Mouse (Mus musculus) natural killer cell, adult 2 months (primary cell): ENCODE data around the gene Sema5a.

ENCODE experiments used
- DNase-seq, 2 experiments: peaks; one replicate each; pipeline ENCODE4 v3.0.0; 2022; ENCODE audit warnings: low spot score in 2 of 2

Gene Sema5a

GRCm38 (mm10) chr15:32543181-32543580 lies 298.6 kb downstream of the Sema5a start:
- no peak for DNase-seq

- DNase-seq, result no peak
These were observed 300.8 kb downstream of the Sema5a start for GRCm38 (mm10) chr15:32545455-32545854.

GRCm38 (mm10) chr15:32546746-32547145 lies 302.1 kb downstream of the Sema5a start:
- no peak for DNase-seq

GRCm38 (mm10) chr15:32558925-32559324 lies 314.3 kb downstream of the Sema5a start:
- DNase-seq, result no peak

DNA sequence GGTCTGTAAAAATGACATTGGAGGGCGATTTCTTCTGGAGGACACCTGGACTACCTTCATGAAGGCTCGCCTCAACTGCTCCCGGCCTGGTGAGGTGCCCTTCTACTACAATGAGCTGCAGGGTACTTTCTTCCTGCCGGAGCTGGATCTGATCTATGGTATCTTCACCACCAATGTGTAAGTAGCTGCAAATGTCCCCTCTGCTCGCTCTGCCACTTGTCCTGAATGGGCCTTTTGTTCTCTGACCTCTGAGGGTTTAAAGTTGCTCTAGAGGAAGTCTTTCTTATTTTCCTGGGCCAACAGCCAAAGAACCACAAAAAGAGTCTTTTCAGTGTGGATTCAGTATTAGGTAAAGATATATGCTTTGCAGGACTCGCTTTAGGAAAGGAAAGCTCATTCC lies 318.0 kb downstream of the Sema5a start:
- DNase-seq, result no peak

DNA sequence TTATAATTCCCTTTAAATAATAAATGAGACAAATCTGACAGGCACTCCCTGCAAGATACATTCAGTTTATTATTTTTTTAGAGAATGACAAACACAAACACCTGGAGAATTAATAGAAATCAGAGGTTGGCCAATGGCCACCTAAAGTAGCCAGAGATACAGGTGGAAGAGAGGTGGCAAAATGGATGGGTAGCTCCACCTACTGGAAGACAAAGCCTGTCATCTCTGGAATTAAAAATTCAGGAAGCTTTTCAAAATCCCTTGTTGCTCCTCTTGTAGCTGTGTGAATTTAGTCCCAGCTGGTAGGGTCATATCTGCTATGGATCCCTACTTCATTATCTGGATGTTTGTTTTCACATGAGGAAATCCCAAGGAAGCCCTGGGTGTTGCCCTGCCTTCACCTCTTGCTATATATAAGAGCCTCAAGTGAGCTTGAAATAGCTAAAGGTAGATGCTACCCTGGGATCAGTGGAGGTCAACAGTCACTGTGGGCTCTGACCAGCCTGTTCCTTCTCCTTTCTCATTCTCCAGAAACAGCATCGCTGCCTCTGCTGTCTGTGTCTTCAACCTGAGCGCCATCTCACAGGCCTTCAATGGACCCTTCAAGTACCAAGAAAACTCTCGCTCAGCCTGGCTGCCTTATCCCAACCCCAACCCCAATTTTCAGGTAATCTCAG lies 323.7 kb downstream of the Sema5a start:
- no peak for DNase-seq

DNA sequence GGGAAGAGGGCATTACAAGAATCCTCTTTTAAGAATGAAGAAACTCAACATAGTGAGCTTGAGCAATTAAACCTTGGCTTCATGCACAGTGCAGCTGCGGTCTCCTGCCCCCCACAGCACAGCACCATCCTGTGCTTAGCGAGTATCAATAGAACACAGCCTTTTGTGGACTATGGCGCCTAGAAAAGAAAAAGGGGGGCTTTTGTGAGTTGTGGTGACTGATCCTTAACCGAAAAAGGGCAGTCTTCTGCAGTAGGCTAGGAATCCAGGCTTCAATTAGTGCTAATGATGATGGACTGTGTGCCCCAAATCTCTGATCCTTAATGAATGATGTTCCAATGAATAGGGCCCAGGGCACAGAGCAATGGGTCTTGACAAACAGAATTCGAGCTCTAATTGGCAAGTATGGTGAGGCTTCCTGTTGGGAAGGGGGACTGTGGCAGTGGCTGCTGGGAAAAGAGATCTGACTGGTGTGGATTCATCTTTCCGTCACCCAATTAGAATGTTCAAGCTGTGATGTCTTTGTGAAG lies 324.3 kb downstream of the Sema5a start:
- no peak for DNase-seq

DNA sequence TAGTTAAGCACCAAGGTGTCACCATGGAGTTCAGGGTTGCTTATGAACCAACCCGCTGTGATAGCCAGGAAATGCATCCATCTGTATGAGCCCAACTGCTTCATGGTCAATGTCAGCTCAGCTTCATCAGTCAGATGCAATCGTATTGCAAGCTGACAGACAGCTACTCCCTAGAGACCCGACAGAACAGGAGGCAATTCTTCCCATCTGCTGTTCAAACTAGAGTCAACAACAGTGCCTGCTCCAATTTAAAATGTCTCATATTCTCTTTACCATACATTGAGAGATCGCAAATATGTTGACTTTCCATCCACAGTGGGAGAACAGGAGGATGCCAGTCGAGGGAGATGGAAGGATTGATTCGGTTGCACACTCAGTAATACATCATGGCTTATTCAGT lies 329.7 kb downstream of the Sema5a start:
- no peak for DNase-seq

DNA sequence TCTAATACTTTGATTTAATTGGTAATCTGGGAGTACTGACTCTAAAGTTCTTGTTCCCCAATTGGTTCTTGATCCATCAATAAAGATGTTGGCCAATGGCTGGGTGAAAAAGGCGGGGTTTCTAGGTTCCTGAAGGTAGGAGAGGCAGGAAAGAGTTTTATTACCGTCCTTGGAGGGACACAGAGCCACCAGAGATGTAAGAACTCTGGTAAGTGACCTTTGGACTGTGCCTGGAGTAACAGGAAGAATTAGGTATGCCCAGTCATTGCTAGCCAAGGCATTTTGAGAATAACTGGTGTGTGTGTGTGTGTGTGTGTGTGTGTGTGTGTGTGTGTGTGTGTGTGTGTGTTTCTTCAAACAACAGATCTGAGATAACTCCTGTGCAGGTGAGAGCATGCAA lies 330.6 kb downstream of the Sema5a start:
- DNase-seq, result no peak

- no peak for DNase-seq
These were observed 334.7 kb downstream of the Sema5a start for GRCm38 (mm10) chr15:32579351-32579750.

GRCm38 (mm10) chr15:32590641-32591040 lies 346.0 kb downstream of the Sema5a start:
- DNase-seq, result no peak

DNA sequence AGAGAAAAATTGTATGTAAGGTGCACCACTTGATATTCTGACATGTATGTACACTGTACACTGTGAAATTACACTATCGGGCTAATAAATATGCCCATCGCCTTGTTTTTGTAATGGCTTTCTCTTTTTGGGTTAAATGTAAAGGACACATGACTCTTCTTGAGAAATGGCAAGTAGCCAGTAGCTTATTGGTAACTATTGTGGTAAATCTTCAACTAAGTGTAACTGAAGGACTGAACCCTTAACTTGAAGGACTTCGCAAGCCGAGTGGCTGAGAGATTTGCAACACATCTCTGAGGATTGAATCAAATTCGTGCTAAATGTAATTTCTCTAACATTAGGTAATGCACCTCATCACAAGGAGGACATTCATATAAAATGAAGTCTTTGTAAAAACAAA lies 349.1 kb downstream of the Sema5a start:
- no peak for DNase-seq

- no peak for DNase-seq
These were observed 352.0 kb downstream of the Sema5a start for GRCm38 (mm10) chr15:32596574-32596973.

DNA sequence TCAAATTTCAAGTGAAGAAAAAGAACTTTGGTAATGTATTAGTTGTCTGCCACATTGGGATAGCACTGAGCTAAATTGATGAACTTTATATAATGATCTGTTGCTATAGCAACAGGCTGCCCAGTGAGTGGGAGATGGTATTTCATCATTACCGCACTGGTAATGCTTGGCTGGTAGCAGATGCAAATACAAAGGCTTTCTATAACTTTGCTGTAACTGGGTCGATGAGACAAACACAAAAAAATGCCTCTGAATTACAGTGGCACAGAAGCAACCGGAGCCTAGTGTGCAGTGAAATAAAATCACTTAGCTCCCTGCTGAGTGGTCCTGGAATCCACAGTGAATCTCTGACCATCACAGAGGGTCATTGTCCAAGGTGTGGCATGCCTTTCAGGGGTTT lies 352.6 kb downstream of the Sema5a start:
- no peak for DNase-seq

DNA sequence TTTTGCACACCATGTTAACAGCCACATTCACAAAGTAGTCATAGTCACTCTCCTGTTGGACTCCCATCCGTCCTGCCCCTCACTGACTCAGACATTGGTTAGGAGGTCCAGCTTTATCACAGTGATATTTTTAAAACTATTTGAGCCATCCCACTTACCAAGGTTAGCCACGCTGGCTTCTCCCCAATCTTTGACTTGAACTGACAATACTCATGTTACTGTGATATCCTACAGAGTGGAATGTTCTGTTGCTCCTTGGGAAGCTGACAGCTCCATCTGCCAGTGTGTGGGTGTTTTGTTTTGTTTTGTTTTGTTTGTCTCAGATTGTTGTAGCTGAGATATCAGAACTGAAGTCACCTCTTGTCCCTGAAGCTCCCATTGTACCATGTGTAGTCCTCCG lies 362.6 kb downstream of the Sema5a start:
- no peak for DNase-seq

DNA sequence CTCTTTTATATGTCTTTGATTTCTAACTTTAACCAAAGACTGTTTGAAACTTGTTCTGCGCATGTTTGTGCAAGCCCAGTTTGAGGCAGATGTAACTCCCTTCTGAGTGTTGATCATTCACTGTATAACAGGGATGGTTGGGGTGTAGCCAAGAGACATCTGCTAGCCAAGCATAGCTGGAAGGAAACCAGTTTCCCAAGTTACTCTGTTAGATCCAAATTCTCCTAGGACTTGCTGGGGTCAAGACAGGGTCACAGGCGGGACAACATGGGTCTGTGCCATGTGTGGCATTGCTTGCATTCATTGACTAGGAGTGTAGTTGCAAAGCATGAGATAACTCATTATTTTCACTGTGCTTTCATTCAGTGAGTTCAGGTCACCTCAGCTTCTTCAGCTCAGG lies 366.2 kb downstream of the Sema5a start:
- no peak for DNase-seq

DNA sequence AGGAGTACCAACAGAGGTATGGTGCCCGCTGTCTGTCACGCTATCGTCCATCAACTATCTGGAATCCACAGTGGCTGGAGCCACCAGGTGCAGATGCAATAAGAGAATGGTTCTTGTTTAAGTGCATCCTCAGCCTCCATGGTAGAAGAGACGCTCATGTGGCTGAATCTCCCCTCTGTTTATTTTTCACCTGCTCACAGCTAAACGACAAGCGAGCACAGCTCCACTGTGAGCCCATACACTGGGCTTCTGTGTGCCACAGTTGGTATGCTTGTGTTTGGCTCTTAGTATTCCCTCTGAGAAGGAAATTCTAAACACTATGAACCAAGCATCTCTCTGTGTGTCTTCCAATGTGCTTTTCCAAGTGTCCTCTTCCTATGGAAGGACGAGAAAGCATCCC lies 366.6 kb downstream of the Sema5a start:
- DNase-seq, result no peak

DNA sequence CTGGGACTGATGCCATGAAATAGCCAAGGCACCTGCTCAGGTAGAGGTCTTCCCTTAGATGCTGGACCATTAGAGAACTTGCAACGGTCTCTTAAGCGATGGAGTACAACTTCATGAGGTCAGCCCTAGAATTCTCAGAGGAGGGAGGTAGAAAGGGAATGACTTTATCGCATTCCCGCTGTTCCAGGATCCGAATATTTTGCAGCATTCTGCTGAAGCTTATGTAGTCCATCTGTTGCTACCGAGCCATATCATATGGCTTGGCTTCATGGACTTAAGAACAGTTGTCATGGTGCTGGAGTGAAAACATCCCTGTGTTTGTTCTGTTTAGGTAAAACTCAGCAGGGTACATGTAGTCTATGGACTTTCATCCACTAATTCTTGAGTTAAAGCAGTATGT lies 369.1 kb downstream of the Sema5a start:
- no peak for DNase-seq

- no peak for DNase-seq
These were observed 371.2 kb downstream of the Sema5a start for GRCm38 (mm10) chr15:32615773-32616172.

DNA sequence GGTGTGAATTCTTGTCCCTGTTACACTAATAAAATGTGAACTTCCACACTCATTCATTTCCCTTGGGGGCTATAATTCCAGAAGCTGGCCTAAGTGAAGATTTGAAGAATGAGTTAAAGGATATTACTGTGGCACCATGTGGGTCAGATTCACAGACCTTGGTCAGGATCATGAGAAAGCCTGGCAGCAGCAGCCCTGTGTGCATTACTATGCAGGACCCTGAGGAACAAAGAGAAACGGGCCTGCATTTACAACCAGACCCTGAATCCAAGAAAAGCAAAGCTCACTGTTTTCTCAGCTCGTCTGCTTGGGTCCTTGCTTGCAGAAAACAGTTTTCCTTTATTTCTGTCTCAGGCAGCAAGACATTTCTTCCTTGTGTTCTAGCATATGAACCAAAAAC lies 374.6 kb downstream of the Sema5a start:
- no peak for DNase-seq

- no peak for DNase-seq
These were observed 378.6 kb downstream of the Sema5a start for GRCm38 (mm10) chr15:32623037-32623739.

GRCm38 (mm10) chr15:32624106-32624505 lies 379.5 kb downstream of the Sema5a start:
- DNase-seq, result no peak

DNA sequence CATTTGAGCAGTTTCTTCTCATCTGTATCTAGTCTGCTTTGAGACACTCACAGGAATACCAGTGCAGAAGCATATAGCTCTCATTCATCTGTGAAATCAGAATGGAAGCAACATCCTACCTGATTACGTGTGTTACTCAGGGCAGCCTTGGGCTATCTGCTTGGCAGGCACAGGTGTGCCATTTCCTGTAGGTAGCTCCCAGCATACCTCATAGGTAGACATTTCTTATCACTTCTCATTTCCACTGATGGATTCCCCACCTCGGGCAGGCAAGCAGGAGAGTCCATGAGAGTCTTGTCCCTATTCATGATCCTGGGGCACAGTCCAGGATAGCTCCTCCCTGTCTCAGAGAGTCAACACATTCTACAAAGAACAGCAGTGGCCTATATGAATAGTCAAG lies 381.4 kb downstream of the Sema5a start:
- no peak for DNase-seq
